Mouse (Mus musculus) left cerebral cortex, postnatal 14 days (tissue): Measurements from ENCODE around the gene Foxi1. TPM values are rescaled to one million over a fixed set of nuclear protein-coding genes. Genes with fewer than 3 reads are reported as not detected.
A peak's percentile ranks its signal among the peaks of the same experiment; 100 is the strongest.
"Not testable (repeated sequence)": the region's sequence is repeated elsewhere in the genome, so short reads cannot be mapped to it uniquely, and the experiment has no call there.

Experiments used
- DNase-seq, 2 experiments: peaks; one replicate each; pipeline ENCODE4 v3.0.0; 2021 to 2022; ENCODE audit warnings: low spot score in 2 of 2, mixed read lengths in 1 of 2
- intact Hi-C: fragments of 180-260 bp; cut with DNase I; formaldehyde crosslinking; loops from one replicate; pipeline ENCODE4 v1.15.1; 2025
- long read RNA-seq, 2 experiments: library from polyadenylated mRNA; stranded (forward); transcript quantifications; one replicate each; pipeline ENCODE4 v2.0.0; 2021
- total RNA-seq, 2 experiments: library from RNA; stranded (reverse); gene quantifications; 2 replicates each; pipeline ENCODE4 v1.2.3; 2021

Gene Foxi1
- not detected for total RNA-seq
- long read RNA-seq, experiment 1 = 0 reads
- long read RNA-seq, experiment 2 = 0 reads

DNA sequence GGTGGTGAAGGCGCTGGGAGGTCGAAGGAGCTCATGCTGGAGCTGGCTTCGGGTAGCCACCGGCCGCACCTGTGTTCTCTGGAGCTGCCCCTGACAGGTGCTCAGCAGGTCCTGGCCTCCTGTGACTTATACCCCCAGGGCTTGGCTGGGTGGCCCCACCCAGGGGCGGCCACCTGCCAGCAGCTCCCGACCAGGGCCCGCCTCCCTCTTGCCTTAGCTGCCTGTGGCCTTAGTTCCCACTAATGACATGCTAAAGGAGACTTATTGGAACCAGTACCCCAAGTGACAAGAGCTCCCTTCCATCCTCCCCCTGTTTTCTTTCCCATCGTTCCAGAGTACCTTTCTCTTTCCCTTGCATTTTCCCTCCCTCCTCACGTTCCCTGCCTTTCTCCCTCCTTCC, at the start of gene Foxi1:
TSS of gene Foxi1 (minus strand) at position 101 of the 400 bp plus-strand sequence.
- intact Hi-C loops = no loop called here
- no peak for DNase-seq

DNA sequence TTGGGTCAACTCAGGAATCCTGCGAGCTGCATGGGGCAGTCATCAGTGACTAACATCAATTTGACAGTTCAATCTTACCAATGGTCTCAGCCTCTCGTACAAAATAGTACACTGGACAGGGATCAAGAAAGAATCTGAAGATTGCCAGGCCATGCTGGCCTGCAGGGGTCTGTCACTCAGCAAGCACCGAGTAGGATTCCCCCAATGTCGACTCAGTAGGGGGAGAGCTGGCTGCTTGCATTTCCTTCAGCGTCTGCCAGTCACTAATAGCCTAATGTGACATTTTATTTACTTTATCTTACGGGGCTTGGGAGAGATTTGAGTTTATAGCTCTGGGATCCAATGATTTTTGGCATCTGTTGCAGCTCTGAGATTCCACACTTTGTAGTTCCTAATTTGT, 35.1 kb upstream of the Foxi1 start:
- intact Hi-C loops = no loop called here
- DNase-seq = no peak

DNA sequence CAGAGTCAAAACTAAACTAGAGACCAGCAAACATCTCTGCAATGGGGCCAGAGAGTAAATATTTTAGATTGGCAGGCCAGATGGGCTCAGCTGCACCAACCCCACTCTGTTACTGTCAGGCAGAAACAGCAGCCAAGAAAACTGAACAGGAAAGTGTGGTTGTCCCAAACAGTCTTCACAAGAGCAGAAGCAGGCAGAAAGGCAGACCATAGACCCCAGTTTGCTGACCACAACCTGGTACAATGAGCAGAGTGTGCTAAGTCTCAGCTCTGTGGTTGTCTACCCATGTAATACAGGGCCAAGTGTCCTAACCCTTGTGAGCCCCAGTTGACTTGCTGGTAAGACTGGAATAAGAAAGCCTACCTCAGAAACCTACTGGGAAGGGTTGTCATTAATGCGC, 32.4 kb upstream of the Foxi1 start:
- DNase-seq = no peak
- intact Hi-C loops = no loop called here

DNA sequence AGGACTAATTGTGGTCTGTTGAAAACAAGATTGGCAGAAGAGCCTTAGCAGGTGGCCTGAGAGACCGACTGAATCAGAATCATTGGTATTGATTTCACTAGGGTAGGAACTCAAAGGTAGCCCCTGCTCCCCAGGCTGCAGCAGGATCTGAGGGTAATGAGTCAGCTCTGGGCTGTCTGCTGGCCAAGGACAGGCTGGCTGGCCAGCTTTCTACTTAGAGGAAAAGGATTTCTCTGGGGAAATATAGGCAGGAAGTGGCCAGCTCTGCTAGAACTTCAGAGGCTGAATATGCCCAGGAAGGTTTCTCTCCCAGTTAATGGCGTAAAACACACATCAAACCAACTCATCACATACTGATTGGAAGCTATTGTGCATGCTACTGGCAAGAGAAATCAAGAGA, 31.8 kb upstream of the Foxi1 start:
- DNase-seq = no peak
- intact Hi-C loops = loop anchor here (5.0 kb wide), 1 partner anchor 73 kb away; the partner anchor contains the start of gene Fam196b

DNA sequence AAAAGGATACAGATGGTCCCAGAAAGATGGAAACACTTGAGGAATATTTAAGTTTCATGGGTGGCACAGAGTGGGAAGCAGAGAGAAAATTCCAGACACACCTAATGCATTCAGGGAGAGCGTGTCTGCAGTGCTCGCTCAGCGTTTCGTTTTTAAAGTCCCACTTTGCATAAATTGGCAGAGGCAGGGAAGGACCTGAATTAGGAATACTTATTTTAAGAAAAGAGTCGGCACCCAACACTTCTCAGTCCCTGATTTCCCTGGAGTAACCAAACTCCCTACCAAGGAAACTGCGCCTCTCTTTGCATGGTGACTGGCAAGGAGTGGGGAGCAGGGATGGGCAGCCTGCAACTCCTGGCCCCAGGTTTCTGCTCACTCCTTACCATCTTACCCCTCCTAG, 29.0 kb upstream of the Foxi1 start:
- intact Hi-C loops = loop anchor here (5.0 kb wide), 1 partner anchor 75 kb away; the partner anchor contains the start of gene Fam196b
- no peak for DNase-seq

DNA sequence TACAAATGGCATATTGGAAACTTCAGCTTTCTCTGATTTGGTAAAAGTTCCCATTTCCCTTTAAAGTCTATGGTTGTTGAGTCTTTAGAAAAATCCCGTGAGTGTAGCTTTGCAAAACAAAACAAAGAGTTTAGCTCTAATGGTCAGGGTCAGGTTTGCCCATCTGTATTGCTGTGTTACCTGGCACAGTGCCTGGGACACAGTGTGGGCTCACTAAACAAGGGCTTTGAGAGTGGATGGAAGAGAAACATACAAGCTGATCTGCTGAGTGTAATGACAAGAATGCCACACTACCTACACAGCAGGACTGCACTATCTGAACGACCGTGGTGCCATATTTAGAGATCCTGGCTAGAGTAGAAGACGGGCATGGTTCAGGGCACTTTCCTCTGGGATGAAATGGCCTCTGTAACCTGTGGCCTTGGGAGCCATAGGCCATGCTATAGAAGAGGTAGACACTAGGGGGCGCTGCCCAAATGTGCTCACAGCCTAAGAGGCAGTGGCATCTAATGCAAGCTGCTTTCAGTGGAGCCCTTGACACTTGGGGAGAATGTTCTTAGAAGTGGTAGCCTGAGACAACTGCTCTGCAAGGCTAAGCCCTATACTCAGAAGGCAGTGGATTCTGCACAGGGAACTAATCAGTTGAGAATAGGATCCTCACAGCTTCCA, 28.3 kb upstream of the Foxi1 start:
- DNase-seq = peak in 1 of 2 experiments; percentile 45
- intact Hi-C loops = loop anchor here (5.0 kb wide), 1 partner anchor 76 kb away; the partner anchor contains the start of gene Fam196b

DNA sequence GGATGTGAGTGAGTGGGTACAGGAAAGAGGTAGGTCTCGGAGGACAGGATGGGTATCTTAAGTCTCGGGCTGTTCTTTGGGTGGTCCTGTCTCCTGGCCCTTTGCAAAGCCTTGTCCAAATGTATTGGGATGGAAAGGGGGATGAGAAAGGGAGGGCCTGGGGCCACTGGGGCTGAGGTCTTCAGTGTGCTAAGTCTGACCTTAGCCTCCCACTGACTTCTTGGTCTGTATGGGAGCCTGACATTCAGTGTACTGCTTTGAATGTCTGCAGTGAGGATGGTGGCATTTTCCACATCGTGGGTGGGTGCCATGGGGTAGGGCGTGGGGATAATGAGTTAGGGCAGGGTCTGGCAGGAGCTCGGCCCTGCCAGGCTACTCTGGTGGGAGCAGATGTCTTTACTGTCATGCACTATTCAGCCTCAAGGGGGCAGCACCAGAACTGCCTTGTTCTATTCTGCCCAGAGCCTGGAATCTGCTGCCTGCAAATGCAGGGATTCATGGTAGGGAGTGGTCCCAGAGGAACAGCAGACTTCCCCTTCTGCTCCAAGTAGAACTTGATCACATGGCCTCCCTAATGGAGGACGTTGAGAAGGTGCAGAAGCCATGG, 21.0 kb upstream of the Foxi1 start:
- peak; percentile 80 to 86 for DNase-seq
- intact Hi-C loops = loop anchor here (2.0 to 5.0 kb wide), 3 partner anchors 476 to 583 kb away; no protein-coding TSS in a partner anchor

DNA sequence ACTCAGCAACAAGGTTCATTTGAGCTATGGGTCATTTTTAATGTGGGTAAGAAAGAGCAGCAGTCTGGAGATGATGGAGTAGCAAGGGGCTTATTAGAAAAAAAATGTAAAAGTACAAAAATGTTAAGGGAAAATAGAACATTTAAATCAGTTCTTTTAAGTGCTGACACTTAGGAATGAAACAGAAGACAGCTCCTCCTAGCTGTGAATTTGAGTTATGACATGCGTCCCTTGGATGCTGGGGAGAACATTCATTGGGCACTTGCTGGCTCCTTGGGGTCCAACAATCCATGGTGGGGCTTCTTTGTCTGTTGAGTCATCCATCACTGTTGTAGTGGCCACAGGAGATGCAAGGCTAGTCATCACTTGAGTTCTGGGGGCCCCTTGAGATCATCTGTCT, 19.3 kb upstream of the Foxi1 start:
- DNase-seq = no peak
- intact Hi-C loops = loop anchor here (5.0 kb wide), 2 partner anchors 570 to 585 kb away; no protein-coding TSS in a partner anchor

DNA sequence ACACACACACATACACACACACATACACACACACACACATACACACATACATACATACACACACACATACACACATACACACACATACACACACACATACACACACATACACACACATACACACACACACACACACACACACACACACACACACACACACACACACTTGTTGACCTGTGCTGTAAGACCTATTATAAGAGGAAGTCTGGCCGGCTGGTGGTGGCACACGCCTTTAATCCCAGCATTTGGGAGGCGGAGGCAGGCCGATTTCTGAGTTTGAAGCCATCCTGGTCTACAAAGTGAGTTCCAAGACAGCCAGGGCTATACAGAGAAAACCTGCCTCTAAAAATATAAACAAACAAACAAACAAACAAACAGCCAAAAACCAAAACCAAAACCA, 12.7 kb upstream of the Foxi1 start:
- DNase-seq, intact Hi-C loops: not testable (repeated sequence)

DNA sequence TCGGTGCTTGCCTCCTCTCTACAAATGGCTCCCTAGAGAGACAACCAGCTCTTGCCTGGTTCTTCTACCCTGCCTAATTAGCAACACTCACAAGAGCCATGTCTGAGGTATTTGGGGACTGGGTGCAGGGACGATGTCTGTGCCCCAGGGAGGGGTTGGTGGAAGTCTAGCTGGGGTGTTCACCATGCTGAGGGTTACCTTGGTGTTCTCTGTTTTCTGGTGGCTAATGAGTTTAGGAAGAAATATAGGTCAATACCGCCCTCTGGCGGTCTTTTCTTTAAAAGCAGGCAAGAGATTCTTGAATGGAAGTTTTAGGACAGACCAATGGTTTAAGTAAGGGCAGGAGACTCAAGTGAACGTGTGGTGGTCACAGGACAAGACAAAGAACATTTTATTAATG, 5.0 kb upstream of the Foxi1 start:
- intact Hi-C loops = loop anchor here (1.0 to 10.0 kb wide), 5 partner anchors 64 to 478 kb away; no protein-coding TSS in a partner anchor

DNA sequence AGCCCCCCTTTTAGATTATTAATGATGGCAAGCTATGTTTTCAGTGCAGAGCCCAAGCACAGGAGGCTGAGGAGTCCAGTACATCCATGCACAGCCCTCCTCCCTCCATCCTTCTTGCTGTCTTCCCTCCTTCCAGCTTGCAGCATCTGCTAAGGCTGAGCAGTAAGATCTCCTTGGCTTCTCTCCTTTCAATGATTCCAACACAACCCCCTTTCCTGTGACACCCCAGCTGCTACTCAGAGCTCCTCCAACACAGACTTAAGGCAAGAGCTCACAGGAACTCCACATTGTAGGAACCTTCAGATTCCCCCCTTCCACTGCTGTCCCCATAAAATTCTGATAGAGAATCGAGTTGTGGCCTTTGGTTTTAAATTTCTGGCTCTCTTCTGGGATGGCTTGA, 5.1 kb downstream of the Foxi1 start:
- intact Hi-C loops = no loop called here
- DNase-seq = peak in 1 of 2 experiments; percentile 22

More for the DNA sequence above, 5.0 kb upstream of the Foxi1 start:
- DNase-seq = peak; percentile 85 to 89

DNA sequence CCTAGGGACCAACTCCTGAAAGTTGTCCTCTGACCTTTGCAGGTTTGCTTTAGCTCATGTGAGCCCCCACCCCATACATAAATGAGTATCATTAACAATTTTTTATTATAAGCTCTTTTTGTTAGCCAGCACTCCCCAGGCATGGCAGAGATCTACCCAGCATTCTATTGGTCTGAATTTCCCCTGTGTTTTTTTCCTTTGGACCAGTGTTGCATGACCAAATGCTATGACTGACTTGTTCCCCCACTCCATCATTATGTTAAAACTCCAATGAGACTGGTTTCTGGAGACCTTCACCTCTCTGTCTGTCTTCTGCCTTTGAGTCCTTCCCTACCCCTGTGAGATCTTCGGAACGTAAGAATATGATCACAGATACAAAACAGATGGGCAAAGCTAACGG, 12.7 kb downstream of the Foxi1 start:
- DNase-seq = no peak
- intact Hi-C loops = no loop called here

DNA sequence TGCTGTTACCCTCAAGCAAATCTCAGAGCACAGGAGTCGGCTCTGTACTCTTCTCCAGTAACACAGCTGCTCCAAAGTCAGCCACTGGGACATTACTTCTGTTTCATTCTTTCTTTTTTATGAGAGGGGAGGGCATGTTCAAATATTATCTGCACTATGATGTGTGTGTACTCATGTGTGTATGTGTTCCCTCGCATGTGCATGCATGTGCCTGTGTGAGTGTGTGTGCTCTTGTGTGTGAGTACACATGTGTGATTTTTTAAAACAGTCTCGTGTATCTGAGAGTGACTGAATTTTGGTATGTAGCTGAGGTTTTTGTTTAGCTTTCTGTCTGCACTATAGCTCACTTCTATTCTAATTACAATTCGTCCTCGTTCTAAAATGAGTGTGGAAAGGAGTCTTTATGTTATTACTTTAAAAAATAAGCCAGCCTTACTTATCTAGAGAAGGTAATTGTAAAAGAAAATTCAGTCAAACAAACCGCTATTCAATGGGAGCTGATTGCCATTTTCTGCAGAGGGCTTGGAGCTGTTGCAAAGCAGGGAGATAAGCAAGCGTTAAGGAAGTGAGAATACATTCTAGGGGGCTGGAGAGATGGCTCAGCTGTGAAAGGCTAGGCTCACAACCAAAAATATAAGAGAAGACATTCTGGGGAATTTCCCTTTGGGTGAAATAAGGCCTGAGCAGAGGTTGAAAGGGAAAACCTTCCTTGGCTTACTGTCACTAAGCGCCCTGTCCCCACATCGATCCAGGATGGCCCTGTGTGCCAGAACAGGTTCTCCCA, 13.5 kb downstream of the Foxi1 start:
- no peak for DNase-seq
- intact Hi-C loops = no loop called here

DNA sequence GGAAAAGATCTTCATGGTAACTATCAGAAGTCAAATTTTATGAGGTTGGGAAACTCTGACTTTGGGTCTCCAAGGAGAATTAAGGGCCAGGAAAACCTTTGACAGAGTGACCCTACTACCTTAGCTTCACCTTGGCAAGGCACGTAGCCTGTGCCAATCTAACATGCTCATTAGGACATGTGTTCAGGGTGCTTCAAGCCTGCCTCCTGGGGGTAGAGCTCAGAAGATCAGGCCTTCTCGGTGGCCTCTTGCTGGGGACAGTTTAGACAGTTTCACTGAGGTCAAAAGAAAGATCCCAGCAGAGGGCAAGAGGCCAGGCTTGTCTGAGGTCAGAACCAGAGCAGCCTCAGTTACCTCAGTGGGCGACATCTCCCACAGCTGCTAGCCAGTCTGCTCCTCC, 14.2 kb downstream of the Foxi1 start:
- DNase-seq = no peak
- intact Hi-C loops = no loop called here

DNA sequence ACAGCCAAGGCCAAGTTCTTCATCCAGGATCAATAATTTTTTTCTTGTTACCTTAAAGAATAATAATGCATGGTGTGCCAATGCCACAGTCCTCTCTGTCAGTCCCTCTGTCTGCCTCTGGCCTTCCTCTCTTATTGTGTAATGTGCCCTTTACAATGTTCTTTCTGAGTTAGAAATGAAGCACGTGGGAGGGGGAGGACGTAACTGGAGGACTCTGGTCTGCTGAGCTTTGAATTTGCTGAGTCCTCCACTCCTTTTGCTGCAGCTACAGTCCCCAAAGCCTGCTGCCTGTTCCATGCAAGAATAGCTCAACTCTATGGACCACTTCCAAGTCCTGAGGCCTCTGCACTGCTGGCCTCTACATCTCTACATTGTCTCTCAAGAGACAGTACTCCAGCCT, 23.6 kb downstream of the Foxi1 start:
- intact Hi-C loops = no loop called here

DNA sequence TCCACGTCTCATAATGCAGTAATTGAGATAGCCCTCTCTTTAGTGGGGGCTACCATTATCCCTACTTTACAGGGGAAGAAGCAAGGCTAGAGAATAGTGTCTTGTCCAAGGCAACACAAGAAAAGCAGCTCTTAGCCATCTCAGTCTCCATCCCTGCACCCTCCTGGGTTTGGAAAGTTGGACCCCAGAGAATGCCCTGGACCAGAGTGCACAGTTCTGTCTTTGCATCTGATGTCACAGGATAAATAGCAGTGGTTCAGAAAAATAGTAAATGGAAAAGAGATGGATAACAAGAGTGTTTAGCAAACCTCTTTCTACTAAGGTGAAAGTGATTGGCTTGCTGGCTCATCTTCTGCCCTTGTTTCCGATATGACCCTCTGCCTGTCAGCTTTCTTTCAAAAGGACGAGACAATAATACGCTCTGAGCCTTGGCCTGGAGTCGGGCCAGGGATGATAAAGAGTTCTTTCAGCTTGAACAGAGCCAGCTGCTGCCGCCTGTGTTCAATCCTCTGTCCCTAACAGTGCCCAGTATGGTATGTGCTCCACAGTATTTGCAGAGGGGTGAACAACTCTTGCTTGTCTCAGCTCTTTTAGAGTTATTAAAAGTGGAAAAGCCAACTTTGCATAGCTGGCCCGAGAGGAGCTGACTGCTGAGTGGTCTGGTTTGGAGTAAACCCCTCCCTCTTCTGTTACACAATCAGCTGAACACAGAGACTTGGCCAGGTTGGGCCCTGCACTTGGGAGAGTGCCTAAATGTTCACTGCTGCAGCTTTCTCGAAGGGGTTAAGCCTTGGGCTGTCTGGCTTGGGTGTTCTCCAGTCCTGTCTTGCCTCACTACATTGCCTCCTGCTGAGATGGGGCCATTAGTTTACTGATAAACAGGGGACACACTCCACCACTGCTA, 26.4 kb downstream of the Foxi1 start:
- DNase-seq = peak; percentile 41 to 48
- intact Hi-C loops = no loop called here

More for the DNA sequence above, 23.6 kb downstream of the Foxi1 start:
- no peak for DNase-seq

DNA sequence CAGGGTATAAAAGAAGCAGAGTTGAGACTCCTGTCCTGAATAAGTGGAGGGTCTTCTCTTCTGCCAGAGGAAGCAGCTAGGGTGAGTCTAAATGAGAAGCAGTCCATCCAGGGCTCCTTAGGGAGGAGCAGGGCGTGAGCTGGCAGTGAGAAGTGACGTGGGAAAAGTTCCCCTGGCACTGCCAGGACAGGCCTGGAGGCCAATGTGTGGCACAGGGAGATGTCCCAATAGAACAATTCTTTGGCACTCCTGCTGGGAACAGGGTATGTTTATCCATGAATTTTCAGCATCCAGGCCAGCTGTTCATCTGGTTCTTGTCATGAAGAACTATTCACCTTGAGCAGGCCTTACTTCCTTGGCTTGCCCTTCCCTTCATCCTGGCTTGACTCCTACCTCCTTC, 29.1 kb downstream of the Foxi1 start:
- no peak for DNase-seq

DNA sequence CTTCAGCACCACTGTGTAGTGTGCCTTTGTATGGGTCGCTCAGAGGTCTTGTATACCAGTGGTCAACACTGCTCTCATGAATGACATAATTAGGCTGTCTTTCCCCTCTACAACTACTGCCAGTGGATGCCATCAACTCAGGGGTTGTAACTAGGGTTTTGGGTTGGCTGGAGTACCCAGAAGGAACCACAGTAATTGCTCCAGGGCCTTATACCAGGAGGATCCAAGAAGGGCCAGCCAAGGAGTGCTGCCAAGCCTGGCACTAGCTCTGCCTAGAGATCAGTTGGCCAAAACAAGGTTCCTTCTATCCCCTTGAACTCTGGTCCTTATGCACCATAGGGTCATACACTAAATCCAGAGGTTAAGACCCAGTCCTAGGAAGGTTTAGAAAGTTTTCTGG, 31.5 kb downstream of the Foxi1 start:
- DNase-seq = peak; percentile 10 to 40
- intact Hi-C loops = no loop called here

More for the DNA sequence above, 29.1 kb downstream of the Foxi1 start:
- intact Hi-C loops = no loop called here

DNA sequence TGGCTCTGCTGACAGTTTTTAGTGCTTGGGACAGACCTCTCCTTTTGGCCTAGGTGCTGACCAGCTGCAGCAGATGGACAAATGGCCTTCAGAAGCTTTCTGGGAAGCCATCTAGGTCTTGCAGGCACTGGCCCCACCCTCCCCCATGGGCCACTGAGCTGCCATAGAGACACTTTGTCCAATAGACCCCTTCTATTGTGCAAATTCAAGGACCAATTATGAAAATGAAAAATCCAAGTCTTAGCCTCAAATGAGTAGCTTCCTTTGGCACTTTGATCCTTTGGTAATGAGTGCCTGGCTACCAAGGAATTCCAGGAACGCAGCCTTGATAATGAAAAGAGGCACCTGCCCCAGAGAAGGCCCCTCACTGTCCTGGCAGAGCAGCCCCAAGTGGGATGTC, 36.7 kb downstream of the Foxi1 start:
- intact Hi-C loops = no loop called here
- DNase-seq = no peak
